Mouse (Mus musculus) lung, embryonic 16.5 days (tissue): ENCODE results near the gene Cblb. TPM values are rescaled to one million over a fixed set of nuclear protein-coding genes. Genes with fewer than 3 reads are reported as not detected.

ENCODE experiments used
- ATAC-seq: fragments of 200-750 bp; cut with Nextera tagmentation; 2 replicates; pipeline ENCODE4 v1.8.0; 2017; ENCODE audit warnings: low read depth, mild to moderate bottlenecking, moderate library complexity
- H3K27ac ChIP-seq: fragments of 300-500 bp; sonication (generic); 2 replicates; pipeline ENCODE4 v1.5.1; 2014; ENCODE audit warnings: mild to moderate bottlenecking, control low read depth, low read length
- H3K27me3 ChIP-seq: fragments of 300-500 bp; sonication (generic); 2 replicates; pipeline ENCODE4 v1.6.1; 2014; ENCODE audit warnings: low read depth, low read length, mixed read lengths; ENCODE audit not compliant: control insufficient read depth, insufficient read depth
- H3K36me3 ChIP-seq: fragments of 300-500 bp; sonication (generic); 2 replicates; pipeline ENCODE4 v1.6.1; 2014; ENCODE audit warnings: low read length; ENCODE audit not compliant: control insufficient read depth, insufficient read depth
- H3K4me1 ChIP-seq: fragments of 300-500 bp; sonication (generic); replicated peaks from 2 replicates; pipeline ENCODE4 v1.6.1; 2014; ENCODE audit warnings: low read length, mixed read lengths; ENCODE audit not compliant: control insufficient read depth, insufficient read depth
- H3K4me2 ChIP-seq: fragments of 300-500 bp; sonication (generic); 2 replicates; pipeline ENCODE4 v1.6.1; 2014; ENCODE audit warnings: low read depth, low read length, control low read depth
- H3K4me3 ChIP-seq: fragments of 300-500 bp; sonication (generic); 2 replicates; pipeline ENCODE4 v1.5.1; 2014; ENCODE audit warnings: mild to moderate bottlenecking, low read length, control low read depth
- H3K9ac ChIP-seq: fragments of 300-500 bp; sonication (generic); 2 replicates; pipeline ENCODE4 v1.6.1; 2014; ENCODE audit warnings: low read length, control low read depth
- H3K9me3 ChIP-seq: fragments of 300-500 bp; sonication (generic); 2 replicates; pipeline ENCODE4 v1.6.1; 2016; ENCODE audit warnings: low read length; ENCODE audit not compliant: control insufficient read depth
- WGBS: fragments of 180-500 bp; shearing (Covaris S2); extraction: QIAGEN DNeasy Blood & Tissue Kit; methylation state at CpG from one replicate; pipeline ENCODE4 v1.1.7; 2014; 5-methylcytosine and 5-hydroxymethylcytosine counted together
- polyA plus RNA-seq: library from polyadenylated mRNA; unstranded; fragments of >200 nt; fragmentation: Nextera tagmentation; extraction: Ambion mirVana; gene quantifications from 2 replicates; pipeline ENCODE4 v1.2.1, GENCODE M21; 2015

Gene Cblb
- polyA plus RNA-seq, 1 experiment from 2014 or later = 15.3 TPM

- ATAC-seq = peak; percentile 10; the same call in 1 of the 2 replicates
- no peaks in the 10 kb centered on the region for H3K27me3 ChIP-seq
- H3K4me2 ChIP-seq = peak overlapping the region; percentile 26
- H3K9ac ChIP-seq = 0 out of 2 replicates have a peak overlapping the region, but pooled peaks have one; percentile 20
- peaks cover 45% of the 10 kb centered on the region for H3K4me1 ChIP-seq
- WGBS = 44% methylated on average over 17 of the region's 17 CpGs
- H3K4me3 ChIP-seq = no peak overlapping the region
- no peaks in the 10 kb centered on the region for H3K36me3 ChIP-seq
- no peaks in the 10 kb centered on the region for H3K9me3 ChIP-seq
- H3K27ac ChIP-seq = peak overlapping the region; percentile 43
These were observed 29.2 kb downstream of the Cblb start for GRCm38 (mm10) chr16:52060100-52060719.

- no peak overlapping the region for H3K9ac ChIP-seq
- peaks cover 40% of the 10 kb centered on the region for H3K4me1 ChIP-seq
- ATAC-seq = peak; percentile 80
- no peaks in the 10 kb centered on the region for H3K27me3 ChIP-seq
- peak overlapping the region; percentile 26; the same call in 1 of the 2 replicates for H3K4me2 ChIP-seq
- WGBS = 29% methylated on average over 4 of the region's 4 CpGs
- H3K27ac ChIP-seq = peak overlapping the region; percentile 43
- no peak overlapping the region for H3K4me3 ChIP-seq
- no peaks in the 10 kb centered on the region for H3K9me3 ChIP-seq
- H3K36me3 ChIP-seq = no peaks in the 10 kb centered on the region
These were observed 30.0 kb downstream of the Cblb start for GRCm38 (mm10) chr16:52061015-52061481.

GRCm38 (mm10) chr16:52064309-52065105 lies 33.5 kb downstream of the Cblb start:
- Histone ChIP-seq H3K27ac (no peak overlapping the region; the same call in 1 of the 2 replicates), H3K36me3 (no peaks in the 10 kb centered on the region), H3K9me3 (no peaks in the 10 kb centered on the region), H3K4me1 (peaks cover 29% of the 10 kb centered on the region), H3K9ac (no peak overlapping the region), H3K4me2 (no peak overlapping the region), H3K27me3 (no peaks in the 10 kb centered on the region), H3K4me3 (no peak overlapping the region)
- peak; percentile 44 for ATAC-seq
- 71% methylated on average over 12 of the region's 12 CpGs for WGBS

- H3K4me2 ChIP-seq = no peak overlapping the region
- no peaks in the 10 kb centered on the region for H3K36me3 ChIP-seq
- H3K4me1 ChIP-seq = peaks cover 17% of the 10 kb centered on the region
- H3K27me3 ChIP-seq = no peaks in the 10 kb centered on the region
- no peak overlapping the region for H3K27ac ChIP-seq
- no peak overlapping the region for H3K9ac ChIP-seq
- H3K9me3 ChIP-seq = no peaks in the 10 kb centered on the region
- 71% methylated on average over 10 of the region's 10 CpGs for WGBS
- H3K4me3 ChIP-seq = no peak overlapping the region
- ATAC-seq = no peak
These were observed 36.8 kb downstream of the Cblb start for GRCm38 (mm10) chr16:52067632-52068516.

GRCm38 (mm10) chr16:52068517-52068874 lies 37.5 kb downstream of the Cblb start:
- Histone ChIP-seq H3K9me3 (no peaks in the 10 kb centered on the region), H3K27me3 (no peaks in the 10 kb centered on the region), H3K4me3 (no peak overlapping the region), H3K4me2 (no peak overlapping the region), H3K4me1 (peaks cover 17% of the 10 kb centered on the region), H3K27ac (no peak overlapping the region), H3K36me3 (no peaks in the 10 kb centered on the region), H3K9ac (no peak overlapping the region)
- 97% methylated on average over 3 of the region's 3 CpGs for WGBS
- ATAC-seq = no peak

- no peak overlapping the region for H3K27ac ChIP-seq
- H3K9me3 ChIP-seq = no peaks in the 10 kb centered on the region
- WGBS = 73% methylated on average over 6 of the region's 6 CpGs
- H3K9ac ChIP-seq = no peak overlapping the region
- H3K4me1 ChIP-seq = peaks cover 17% of the 10 kb centered on the region
- H3K36me3 ChIP-seq = no peaks in the 10 kb centered on the region
- H3K4me2 ChIP-seq = no peak overlapping the region
- no peak overlapping the region for H3K4me3 ChIP-seq
- H3K27me3 ChIP-seq = no peaks in the 10 kb centered on the region
- ATAC-seq = no peak
These were observed 38.6 kb downstream of the Cblb start for GRCm38 (mm10) chr16:52069648-52070047.

GRCm38 (mm10) chr16:52070128-52070527 lies 39.1 kb downstream of the Cblb start:
- WGBS = 76% methylated on average over 5 of the region's 5 CpGs

GRCm38 (mm10) chr16:52071290-52071689 lies 40.3 kb downstream of the Cblb start:
- Histone ChIP-seq H3K27ac (peak overlapping the region; percentile 21; the same call in 1 of the 2 replicates), H3K9me3 (no peaks in the 10 kb centered on the region), H3K4me3 (no peak overlapping the region), H3K9ac (no peak overlapping the region), H3K4me1 (peaks cover 17% of the 10 kb centered on the region), H3K27me3 (no peaks in the 10 kb centered on the region), H3K36me3 (no peaks in the 10 kb centered on the region), H3K4me2 (no peak overlapping the region)
- ATAC-seq = peak; percentile 21; the same call in 1 of the 2 replicates
- 69% methylated on average over 2 of the region's 2 CpGs for WGBS

More at GRCm38 (mm10) chr16:52070128-52070527, 39.1 kb downstream of the Cblb start:
- no peak overlapping the region for H3K4me2 ChIP-seq
- H3K4me1 ChIP-seq = peaks cover 17% of the 10 kb centered on the region
- no peak overlapping the region for H3K9ac ChIP-seq
- no peaks in the 10 kb centered on the region for H3K36me3 ChIP-seq
- no peaks in the 10 kb centered on the region for H3K27me3 ChIP-seq
- ATAC-seq = no peak
- H3K9me3 ChIP-seq = no peaks in the 10 kb centered on the region
- H3K4me3 ChIP-seq = no peak overlapping the region
- H3K27ac ChIP-seq = no peak overlapping the region
